Mouse (Mus musculus): Measurements from ENCODE around the gene Speer4c. TPM values are rescaled to one million over a fixed set of nuclear protein-coding genes. Genes with fewer than 3 reads are reported as not detected.
A peak's percentile ranks its signal among the peaks of the same experiment; 100 is the strongest.
"Not testable (repeated sequence)": the region's sequence is repeated elsewhere in the genome, so short reads cannot be mapped to it uniquely, and the experiment has no call there.

Gene Speer4c
- polyA plus RNA-seq, 1 experiment from 2014 or later, result not detected

DNA sequence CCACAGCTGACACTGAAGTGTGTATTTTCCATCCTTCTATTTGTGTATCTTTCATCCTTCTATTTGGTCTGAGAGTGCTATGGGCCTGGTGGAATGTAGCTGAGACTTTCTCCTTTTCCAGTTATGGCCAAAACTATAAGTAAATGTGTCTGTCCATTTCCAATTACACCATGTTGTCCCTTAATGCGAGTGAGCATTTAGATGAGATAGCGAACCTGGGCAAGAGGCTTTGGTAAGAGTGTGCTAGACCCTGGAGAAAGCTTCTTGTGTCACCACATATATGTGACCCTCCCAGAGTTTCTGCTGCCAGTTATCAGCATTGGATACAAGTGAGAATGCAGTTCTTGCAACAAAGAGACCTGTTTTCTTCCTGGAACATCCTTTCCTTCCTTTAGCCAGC, 35.2 kb downstream of the Speer4c start:
- H3K4me3 ChIP-seq; H3K27me3 ChIP-seq (ENCODE audit: insufficient read depth, poor library complexity, severe bottlenecking); H3K36me3 ChIP-seq; H3K4me1 ChIP-seq; H3K27ac ChIP-seq: not testable (repeated sequence)
- 61% methylated on average over 2 of the region's 2 CpGs for WGBS
- peaks cover 14% of the 10 kb centered on the region; the same call in 1 of the 2 replicates for H3K9me3 ChIP-seq
- peak; percentile 83 for DNase-seq (ENCODE audit: low spot score)

GRCm38 (mm10) chr5:15677750-15678149, 36.3 kb downstream of the Speer4c start:
- WGBS, result 79% methylated on average over 4 of the region's 4 CpGs
- peaks cover 12% of the 10 kb centered on the region; the same call in 1 of the 2 replicates for H3K9me3 ChIP-seq
- H3K27ac ChIP-seq; H3K27me3 ChIP-seq (ENCODE audit: insufficient read depth, poor library complexity, severe bottlenecking); DNase-seq (ENCODE audit: low spot score); H3K4me3 ChIP-seq; H3K4me1 ChIP-seq; H3K36me3 ChIP-seq: not testable (repeated sequence)

GRCm38 (mm10) chr5:15674429-15675244, 39.4 kb downstream of the Speer4c start:
- H3K36me3 ChIP-seq; H3K27ac ChIP-seq; H3K4me1 ChIP-seq; H3K4me3 ChIP-seq; DNase-seq (ENCODE audit: low spot score); H3K27me3 ChIP-seq (ENCODE audit: insufficient read depth, poor library complexity, severe bottlenecking): not testable (repeated sequence)
- WGBS, result 87% methylated on average over 5 of the region's 8 CpGs
- H3K9me3 ChIP-seq, result peaks cover 11% of the 10 kb centered on the region; the same call in 1 of the 2 replicates

- not testable (repeated sequence) for H3K27me3 ChIP-seq (ENCODE audit: insufficient read depth, poor library complexity, severe bottlenecking); H3K27ac ChIP-seq; H3K4me3 ChIP-seq; H3K36me3 ChIP-seq; H3K4me1 ChIP-seq; DNase-seq (ENCODE audit: low spot score); H3K9me3 ChIP-seq
- 71% methylated on average over 2 of the region's 2 CpGs for WGBS
These were observed 40.1 kb downstream of the Speer4c start for GRCm38 (mm10) chr5:15673989-15674388.

DNA sequence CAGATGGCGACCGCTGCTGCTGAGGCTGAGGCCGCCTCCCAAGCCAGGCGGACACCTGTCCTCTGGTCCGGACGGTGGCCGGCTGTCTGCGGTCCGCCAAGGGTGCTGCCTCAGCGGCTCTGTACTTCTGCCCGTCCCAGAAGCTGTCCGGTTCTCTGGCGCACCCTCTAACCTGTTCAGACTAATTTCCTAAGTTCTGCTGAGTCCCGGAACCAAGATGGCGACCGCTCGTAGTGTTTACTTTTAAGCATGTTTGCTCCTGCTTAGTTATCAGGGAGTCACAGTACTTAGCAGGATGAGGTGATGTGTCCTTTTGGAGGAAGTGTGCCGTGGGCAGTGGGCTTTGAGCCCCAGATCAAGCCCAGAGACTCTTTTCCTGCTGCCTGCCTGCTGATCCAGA, 43.3 kb downstream of the Speer4c start:
- not testable (repeated sequence) for H3K4me3 ChIP-seq; H3K9me3 ChIP-seq; H3K4me1 ChIP-seq; H3K27ac ChIP-seq; H3K36me3 ChIP-seq; H3K27me3 ChIP-seq (ENCODE audit: insufficient read depth, poor library complexity, severe bottlenecking)
- 83% methylated on average over 9 of the region's 18 CpGs for WGBS
- peak; percentile 73 for DNase-seq (ENCODE audit: low spot score)

GRCm38 (mm10) chr5:15663847-15664246, 50.2 kb downstream of the Speer4c start:
- not testable (repeated sequence) for H3K27ac ChIP-seq; H3K36me3 ChIP-seq; H3K4me3 ChIP-seq; H3K9me3 ChIP-seq; H3K27me3 ChIP-seq (ENCODE audit: insufficient read depth, poor library complexity, severe bottlenecking); H3K4me1 ChIP-seq
- WGBS, result 67% methylated on average over 7 of the region's 7 CpGs
- peak; percentile 78 for DNase-seq (ENCODE audit: low spot score)

Other genes starting within 250 kb of the Speer4c start
- gene Gm21149, start 237.7 kb downstream of the Speer4c start, polyA plus RNA-seq (2016; fragmentation: Nextera tagmentation; extraction: Ambion mirVana), result 0.21 and 0.25 TPM in 2 replicates
- 0.30 TPM in 1 of 2 replicates, not detected in the other for gene Gm21190, start 185.0 kb downstream of the Speer4c start, polyA plus RNA-seq (2016; fragmentation: Nextera tagmentation; extraction: Ambion mirVana)
- gene Gm21083, start 136.9 kb downstream of the Speer4c start, polyA plus RNA-seq (2016; fragmentation: Nextera tagmentation; extraction: Ambion mirVana), result 0.16 and 0.48 TPM in 2 replicates
- gene Speer4d, start 95.2 kb downstream of the Speer4c start, polyA plus RNA-seq (2016; fragmentation: Nextera tagmentation; extraction: Ambion mirVana), result not detected in 2 replicates
- not detected in 2 replicates for gene 4930572O03Rik, start 57.2 kb downstream of the Speer4c start, polyA plus RNA-seq (2016; fragmentation: Nextera tagmentation; extraction: Ambion mirVana)
- 9.9 and 15.4 TPM in 2 replicates for gene Cacna2d1, start 220.4 kb upstream of the Speer4c start, polyA plus RNA-seq (2016; fragmentation: Nextera tagmentation; extraction: Ambion mirVana)